6 mouse cellular contexts compared by ENCODE assay signal in genomic region chr5:104770138-104770537, GRCm38 (mm10).
DNase-seq lines count a peak whose midpoint lies in the region; ATAC-seq lines count a peak whose summit lies in the region.

No protein-coding gene starts in this region.

- ATAC-seq in CD4-positive, CD25-positive, alpha-beta regulatory T cell, adult 4 months, result peak; percentile 23
- peak; percentile 45 for ATAC-seq in common myeloid progenitor, adult 5-6 weeks (replicated peaks; ENCODE audit: low read depth, poor library complexity, severe bottlenecking)
- peak; percentile 27 to 39; a peak in 1 of 4 replicates for ATAC-seq in hematopoietic stem cell, adult 5-6 weeks (replicated peaks in 1 of 2; ENCODE audit: insufficient read depth in 1 of 2, low FRiP score in 2 of 2, low TSS enrichment in 1 of 2, low read depth in 1 of 2, poor library complexity in 2 of 2, severe bottlenecking in 2 of 2)
- ATAC-seq in megakaryocyte-erythroid progenitor cell, adult 5-6 weeks (replicated peaks; ENCODE audit: low FRiP score, low TSS enrichment, poor library complexity, severe bottlenecking), result 0 out of 2 replicates have a peak, but pooled peaks have one; percentile 41
- peak; percentile 53; the same call in 1 of the 2 replicates for ATAC-seq in neutrophil, adult 5-6 weeks (ENCODE audit: extremely low read depth, insufficient number of reproducible peaks, low FRiP score, poor library complexity, severe bottlenecking)

- DNase-seq in R1 (ENCODE audit: low read depth, low spot score), result peak; percentile 81

Comparison
In these comparisons a context has a peak if more than half of its experiments do, and no peak if none do; other contexts are left out.
1. Peak in every context shown above with its lines: DNase-seq and ATAC-seq.